Mouse (Mus musculus) limb, embryonic 12.5 days (tissue): ENCODE data around the gene Mycl. TPM values are rescaled to one million over a fixed set of nuclear protein-coding genes. Genes with fewer than 3 reads are reported as not detected.

Source experiments
- polyA plus RNA-seq: library from polyadenylated mRNA; unstranded; fragments of >200 nt; fragmentation: Nextera tagmentation; extraction: Ambion mirVana; gene quantifications from 2 replicates; pipeline ENCODE4 v1.2.1, GENCODE M21; 2016

Gene Mycl
- polyA plus RNA-seq, 1 experiment from 2014 or later = 46.3 TPM

Other genes with a start within 250 kb of the Mycl start
- 60.0 and 67.5 TPM in 2 replicates for gene Ppt1, start 159.4 kb upstream of the Mycl start, polyA plus RNA-seq
- 35.4 and 43.1 TPM in 2 replicates for gene Cap1, start 109.6 kb upstream of the Mycl start, polyA plus RNA-seq
- gene Mfsd2a, start 34.5 kb upstream of the Mycl start, polyA plus RNA-seq = 7.8 and 8.6 TPM in 2 replicates
- gene Trit1, start 20.9 kb downstream of the Mycl start, polyA plus RNA-seq = 18.3 and 20.6 TPM in 2 replicates
- 0.19 and 0.68 TPM in 2 replicates for gene Bmp8b, start 109.5 kb downstream of the Mycl start, polyA plus RNA-seq
- gene Oxct2b, start 120.6 kb downstream of the Mycl start, polyA plus RNA-seq = not detected in 2 replicates
- gene Ppie, start 144.3 kb downstream of the Mycl start, polyA plus RNA-seq = 114 and 117 TPM in 2 replicates
- 0.10 and 0.73 TPM in 2 replicates for gene Hpcal4, start 187.6 kb downstream of the Mycl start, polyA plus RNA-seq
- not detected in 2 replicates for gene Nt5c1a, start 205.9 kb downstream of the Mycl start, polyA plus RNA-seq
- gene Heyl, start 237.9 kb downstream of the Mycl start, polyA plus RNA-seq = 2.8 and 3.2 TPM in 2 replicates